Mouse (Mus musculus) granulocyte monocyte progenitor cell, adult 5-6 weeks (primary cell): Measurements from ENCODE around the gene Dync1i2. TPM values are rescaled to one million over a fixed set of nuclear protein-coding genes. Genes with fewer than 3 reads are reported as not detected.
A peak's percentile ranks its signal among the peaks of the same experiment; 100 is the strongest.

Experiments
- ATAC-seq: replicated peaks from 2 replicates; pipeline ENCODE4 v1.8.0; 2016; ENCODE audit warnings: mild to moderate bottlenecking, moderate TSS enrichment, inconsistent platforms; ENCODE audit not compliant: poor library complexity, severe bottlenecking
- total RNA-seq, 2 experiments: library from RNA; stranded (forward) in 1 of 2; stranded (reverse) in 1 of 2; fragments of 200-712, 200-1000 nt in 1 of 2; fragments of >200 nt in 1 of 2; fragmentation: Nextera tagmentation in 1 of 2; gene quantifications; 2 replicates each; pipeline ENCODE4 v1.2.3; 2014 to 2017

Gene Dync1i2
- total RNA-seq, 2 experiments from 2014 or later = 69.3 to 75.0 TPM

DNA sequence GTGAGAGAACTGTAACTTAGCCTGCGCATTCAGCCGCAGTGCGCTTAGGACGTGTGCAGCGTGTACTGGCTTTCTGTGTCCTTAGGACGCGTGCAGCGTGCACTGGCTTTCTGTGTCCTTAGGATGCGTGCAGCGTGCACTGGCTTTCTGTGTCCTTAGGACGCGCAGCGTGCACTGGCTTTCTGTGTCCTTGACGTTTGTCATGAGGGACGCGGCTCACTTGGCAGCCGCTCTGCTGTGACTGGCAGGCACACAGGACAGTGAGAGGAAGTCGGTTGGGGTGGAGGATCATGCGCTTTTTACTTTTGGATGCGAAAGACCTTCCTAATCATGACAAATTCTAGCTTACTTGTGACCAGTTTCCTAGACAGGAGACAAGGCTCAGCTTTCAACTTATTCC is 53.1 kb downstream of the Dync1i2 start:
- ATAC-seq = no peak

DNA sequence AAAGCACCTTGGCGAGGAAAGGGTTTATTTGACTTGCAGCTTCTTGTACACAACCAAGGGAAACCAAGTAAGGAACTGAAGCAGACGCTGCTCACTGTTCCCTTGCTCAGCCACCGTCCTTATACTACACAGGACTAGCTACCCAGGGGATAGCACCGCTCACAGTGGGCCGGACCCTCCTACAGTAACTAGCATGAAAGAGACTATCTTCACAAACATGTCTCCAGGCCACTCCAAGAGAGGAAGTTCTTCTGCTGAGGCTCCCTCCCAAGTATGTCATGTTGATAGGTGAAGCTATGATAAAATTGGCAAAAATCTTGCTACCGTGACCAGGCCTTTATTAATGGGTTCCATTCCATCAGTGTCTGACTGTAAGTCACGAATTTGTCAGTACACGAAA is 57.2 kb downstream of the Dync1i2 start:
- no peak for ATAC-seq

DNA sequence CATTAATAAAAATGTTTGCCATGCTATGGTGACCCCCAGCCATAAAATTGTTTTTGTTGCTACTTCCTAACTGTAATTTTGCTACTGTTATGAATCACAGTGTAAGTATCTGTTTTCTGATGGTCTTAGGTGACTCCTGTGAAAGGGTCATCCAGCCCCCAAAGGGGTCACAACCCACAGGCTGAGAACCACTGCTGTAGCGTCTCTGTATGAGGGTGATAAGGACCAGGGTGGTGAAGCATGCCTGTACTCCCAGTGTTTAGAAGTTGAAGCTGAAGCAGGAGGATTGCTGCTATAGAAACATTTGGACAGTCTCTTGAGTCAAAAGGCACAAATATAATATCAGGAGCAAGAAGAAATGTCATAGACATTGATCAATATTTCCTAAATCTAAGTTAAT is 57.8 kb downstream of the Dync1i2 start:
- ATAC-seq = no peak

DNA sequence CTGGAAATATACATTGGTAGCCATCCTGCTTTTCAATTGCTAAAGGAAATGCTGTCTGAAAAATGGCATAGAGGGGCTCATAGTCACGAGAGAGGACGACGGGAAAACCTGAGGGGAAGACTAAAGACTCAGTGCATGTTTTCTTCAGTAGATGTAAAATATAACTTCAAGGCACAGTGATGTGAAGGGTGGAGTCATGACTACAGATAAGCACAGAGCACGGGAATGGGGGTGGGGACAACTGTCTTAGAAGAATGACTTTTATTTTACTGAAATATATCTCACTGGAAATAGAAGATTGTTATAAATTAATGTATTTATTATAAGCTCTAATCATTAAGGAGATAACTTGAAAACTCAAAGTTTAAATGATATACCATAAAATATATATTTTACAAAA is 58.6 kb downstream of the Dync1i2 start:
- ATAC-seq = no peak

DNA sequence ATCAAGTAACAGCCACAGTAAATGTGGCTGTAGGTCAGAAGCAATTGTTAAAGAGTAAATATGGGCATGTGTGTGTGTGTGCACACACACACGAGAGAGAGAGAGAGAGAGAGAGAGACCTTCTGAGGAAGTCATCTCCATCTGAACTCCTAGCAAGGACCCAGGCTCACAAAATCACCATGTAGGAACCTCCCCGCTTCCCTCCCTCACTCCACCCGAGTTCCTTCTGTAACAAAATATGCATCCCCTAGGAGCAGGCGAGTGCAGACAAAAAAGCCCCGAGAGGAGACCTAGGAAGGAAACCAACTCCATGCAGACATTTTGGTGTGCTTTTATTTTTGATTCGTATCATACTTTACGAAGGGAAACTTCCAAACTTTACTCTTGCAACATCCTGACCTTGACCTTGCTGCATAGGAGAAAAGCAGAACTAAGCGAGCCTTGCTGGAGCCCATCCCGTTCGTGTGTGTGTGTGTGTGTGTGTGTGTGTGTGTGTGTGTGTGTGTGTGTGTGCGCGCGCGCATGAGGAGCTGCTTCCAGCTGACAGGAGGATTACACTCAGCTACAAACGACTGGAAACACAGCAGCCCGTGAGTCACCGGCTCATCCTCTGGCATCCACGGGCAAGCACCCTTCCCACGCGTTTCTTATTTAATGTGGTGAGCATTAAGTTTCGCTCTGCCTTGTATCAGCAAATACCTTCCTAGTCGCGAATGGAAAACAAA is 62.6 kb downstream of the Dync1i2 start:
- ATAC-seq = peak; percentile 97

DNA sequence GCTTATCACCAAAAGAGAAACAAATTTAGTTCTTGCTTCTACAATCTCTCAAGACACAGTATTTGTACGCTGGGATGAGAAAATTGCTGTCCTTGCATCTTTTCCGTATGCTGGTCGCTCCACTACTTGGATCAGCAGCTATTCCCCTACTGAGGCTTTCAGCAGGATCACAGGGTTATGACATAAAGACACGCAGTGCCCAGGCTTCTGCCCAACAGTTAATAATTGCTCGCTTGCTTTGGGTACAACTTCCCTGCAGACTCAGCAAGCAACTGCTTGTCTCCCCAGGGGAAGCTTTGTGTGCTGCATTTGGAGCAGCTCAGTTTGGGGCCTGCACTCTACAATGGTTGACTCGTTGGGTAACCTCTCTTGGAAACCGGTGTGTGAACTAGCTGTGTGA is 64.2 kb downstream of the Dync1i2 start:
- no peak for ATAC-seq

DNA sequence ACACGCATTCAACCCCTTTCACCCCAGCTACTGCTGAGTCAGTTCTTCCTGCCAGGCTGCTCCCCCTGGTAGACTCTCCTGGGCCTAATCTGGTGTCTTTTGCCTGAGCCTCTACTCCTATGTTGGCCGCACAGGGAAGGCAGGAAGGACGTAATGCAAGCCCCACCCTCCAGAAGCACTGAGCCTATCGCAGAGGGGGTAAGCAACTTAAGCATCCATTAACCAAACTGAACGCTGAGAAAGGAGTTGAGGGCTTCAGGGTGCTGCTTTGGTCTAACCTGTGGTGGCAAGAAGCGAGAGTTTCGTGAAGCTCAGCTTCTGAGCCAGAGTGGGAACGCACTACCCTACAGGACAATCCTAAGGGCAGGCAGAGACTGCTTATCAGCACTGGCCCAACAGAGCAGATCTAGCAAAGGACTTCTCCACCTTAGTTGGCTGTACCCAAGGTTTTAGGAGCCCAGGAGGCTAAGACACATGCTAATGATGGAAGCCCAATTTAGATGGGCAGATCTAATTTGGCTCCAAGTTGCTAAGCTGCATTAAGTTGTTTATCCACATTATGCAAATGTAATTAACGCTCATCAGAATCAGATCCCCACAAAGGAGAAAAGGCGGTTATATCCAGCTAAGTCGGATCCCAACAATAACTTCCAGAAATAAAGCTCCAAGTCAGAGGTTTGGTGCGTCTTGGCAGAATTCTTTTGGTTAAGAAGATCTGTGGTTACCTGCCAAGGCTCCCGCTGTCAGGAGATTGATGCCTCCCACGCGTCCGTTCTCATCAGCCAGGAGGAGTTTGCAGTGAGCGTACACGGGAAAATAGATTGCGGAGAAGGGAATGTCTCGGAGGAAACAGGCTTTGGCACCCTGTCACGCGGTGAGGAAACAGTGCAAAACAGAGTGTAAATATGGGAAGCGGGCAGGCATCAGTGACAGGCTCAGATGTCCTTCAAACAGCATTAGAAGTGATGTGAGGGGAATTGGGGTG is 67.6 kb downstream of the Dync1i2 start:
- ATAC-seq = no peak

DNA sequence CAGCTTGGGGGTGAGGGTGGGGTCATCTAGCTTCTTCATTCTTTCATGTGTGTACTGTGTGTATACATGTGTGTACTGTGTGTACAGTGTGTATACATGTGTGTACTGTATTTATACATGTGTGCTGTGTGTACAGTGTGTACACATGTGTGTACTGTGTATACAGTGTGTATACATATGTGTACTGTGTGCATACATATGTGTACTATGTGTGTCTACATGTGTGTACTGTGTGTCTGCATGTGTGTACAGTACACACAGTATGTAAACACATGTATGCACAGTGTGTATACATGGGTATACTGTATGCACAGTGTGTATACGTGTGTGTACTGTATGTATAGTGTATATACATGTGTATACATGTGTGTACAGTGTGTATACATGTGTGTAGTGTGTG is 70.5 kb downstream of the Dync1i2 start:
- no peak for ATAC-seq

DNA sequence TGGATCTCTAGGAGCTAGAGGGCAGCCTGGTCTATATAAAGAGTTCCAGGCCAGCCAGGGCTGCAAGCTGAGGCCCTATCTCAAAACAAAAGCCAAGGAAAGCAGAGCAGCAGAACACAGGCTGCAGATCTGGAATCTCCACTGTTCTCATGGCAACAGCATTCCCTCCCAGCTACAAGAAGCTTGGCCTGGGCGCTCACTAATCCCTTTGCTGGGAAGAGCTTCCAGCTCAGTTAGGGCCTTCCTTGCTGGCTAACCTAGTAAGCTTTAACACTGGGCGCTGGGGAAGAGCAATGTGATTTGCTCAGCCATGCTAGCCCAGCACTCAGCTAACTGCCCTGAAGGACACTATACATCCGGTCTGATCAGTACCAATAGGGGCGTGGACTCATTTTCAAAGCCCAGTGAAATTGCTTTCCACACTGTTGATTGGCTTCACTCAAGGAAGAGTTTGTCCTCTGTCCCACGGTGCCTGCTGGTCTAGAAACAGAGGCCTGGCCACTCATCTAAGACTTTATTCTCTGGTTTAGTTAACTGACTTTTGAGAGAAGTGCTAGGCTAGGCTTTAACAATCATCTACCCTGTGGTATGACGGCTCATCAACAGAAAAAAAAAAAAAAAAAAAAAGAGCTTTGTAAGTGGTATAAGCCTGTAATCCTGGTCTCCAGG is 78.7 kb downstream of the Dync1i2 start:
- ATAC-seq = no peak

DNA sequence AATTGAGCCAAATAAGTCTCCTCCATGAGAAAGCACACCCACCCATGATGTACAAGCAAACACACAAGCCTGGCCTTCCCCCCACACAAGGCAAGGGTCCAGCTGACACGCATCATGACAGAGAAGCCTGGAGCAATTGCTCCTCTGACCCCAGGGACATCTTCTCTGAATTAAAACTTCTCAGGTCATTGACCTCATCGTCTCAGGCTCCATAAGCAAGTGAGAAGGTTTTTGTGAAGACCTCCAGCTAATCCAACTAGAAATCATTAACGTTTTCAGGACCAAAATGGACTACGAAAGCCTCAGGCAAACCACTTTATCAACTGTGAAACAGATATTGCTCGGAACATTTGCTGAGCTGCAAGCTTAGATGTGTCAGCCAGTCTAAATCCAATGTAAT is 80.1 kb downstream of the Dync1i2 start:
- no peak for ATAC-seq

DNA sequence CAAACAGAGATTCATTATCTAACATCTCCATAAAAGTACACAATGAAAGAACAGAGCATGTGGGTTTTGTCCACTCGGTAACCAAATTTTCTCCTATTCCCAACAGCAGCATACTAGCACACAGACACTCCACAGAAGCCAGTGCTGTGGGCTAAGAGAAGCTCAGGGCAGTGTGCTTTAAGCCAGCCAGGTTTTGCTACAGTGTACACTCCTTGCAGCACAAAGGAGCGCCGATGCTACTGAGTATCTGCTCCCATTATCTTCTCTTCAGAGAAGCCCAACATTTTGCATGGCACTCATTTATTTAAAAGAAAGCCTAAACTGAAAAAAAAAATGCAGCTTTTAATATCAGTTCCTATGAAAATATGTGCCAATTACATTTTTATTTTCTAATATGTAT is 82.5 kb downstream of the Dync1i2 start:
- ATAC-seq = no peak

DNA sequence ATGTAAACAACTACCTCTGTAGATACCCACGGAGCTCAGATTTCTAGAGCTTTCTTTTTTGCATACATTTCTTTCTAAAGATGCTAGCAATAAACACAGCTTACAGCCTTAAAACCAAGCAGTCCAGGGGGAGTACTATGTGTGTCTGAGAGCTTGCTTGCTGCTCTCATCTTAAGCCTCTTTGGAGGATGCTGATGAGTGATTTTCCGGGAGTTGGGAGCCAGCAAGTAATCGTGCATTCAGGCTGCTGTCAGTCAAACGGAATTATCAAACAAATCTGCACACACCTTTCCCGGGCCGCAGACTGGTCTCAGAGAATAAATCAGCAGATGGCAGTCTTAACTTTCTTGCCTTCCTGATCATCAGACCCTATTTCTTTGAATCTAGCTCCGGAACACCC is 83.0 kb downstream of the Dync1i2 start:
- ATAC-seq = no peak

DNA sequence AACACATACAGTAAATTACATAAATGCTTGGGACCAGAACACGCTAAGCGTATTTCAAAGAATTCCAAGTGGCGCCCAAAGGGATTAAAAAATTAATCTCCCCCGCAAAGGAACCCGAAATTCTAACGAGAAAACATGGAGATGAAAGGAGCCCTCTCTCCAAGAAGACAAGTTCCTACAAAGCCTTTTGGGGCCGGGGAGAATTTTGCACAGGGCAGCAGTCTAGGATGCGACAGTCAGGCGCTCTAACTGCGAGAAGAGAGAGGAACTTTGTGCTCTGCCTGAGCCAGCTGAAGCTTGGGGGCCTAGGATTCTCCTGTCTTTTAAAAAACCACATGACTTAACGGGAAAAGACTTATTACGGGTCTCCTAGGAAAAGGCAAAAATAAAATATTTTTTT is 84.3 kb downstream of the Dync1i2 start:
- no peak for ATAC-seq

DNA sequence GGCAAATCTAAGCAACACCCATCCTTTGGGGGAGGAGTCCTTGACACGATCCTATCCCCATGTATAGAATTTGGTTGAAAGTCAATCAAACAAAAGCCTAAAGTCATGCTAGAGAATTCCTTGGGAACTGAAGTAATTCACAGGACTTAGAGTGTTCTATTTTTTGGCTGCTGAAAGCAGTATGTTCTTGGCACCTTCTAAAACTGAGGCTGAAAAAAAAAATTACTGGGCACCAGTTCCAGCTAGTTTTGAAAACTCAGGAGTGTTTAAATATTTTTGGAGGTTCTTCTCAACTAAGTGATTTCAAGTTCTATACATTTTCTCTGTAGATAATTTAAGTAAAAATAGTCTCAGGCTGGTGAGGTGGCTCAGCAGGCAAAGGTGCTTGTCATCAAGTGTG is 86.0 kb downstream of the Dync1i2 start:
- ATAC-seq = no peak

DNA sequence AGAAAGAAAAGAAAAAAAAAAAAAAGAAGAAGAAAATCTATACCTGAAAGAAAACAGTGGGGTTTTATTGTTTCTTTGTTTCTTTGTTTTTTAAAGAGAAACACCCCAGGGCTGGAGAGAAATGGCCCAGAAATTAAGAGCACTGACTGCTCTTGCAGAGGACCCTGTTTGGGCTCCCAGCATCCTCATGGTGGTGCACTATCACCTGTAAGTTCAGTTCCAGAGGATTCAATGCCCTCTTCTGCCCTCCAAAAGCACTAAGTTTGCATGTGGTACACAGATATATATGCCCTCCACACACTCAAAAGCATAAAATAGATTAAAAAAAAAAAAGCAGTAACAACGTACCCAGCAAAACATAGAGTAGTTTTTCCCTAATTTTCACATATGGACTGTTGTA is 87.2 kb downstream of the Dync1i2 start:
- ATAC-seq = no peak

DNA sequence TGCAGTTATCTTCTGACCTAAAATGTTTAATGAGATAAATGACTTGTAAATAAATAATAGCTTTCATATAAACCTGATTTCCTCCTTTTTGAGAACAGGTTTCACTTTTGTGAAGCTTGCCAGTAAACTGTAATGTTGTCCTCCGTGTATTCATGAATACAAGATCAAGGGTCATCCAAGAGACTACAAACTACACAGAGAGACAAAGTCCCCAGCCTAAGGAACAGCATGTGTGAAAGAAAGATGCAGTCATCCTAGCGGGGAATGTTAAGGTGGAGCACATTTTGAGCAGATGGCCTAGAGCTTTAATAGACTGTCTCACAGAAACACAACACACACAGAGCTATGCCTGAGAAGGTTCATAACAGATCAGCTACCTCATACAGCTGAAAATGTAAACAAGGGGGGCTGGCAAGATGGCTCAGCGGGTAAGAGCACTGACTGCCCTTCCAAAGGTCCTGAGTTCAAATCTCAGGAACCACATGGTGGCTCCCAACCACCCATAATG is 90.7 kb downstream of the Dync1i2 start:
- ATAC-seq = no peak

DNA sequence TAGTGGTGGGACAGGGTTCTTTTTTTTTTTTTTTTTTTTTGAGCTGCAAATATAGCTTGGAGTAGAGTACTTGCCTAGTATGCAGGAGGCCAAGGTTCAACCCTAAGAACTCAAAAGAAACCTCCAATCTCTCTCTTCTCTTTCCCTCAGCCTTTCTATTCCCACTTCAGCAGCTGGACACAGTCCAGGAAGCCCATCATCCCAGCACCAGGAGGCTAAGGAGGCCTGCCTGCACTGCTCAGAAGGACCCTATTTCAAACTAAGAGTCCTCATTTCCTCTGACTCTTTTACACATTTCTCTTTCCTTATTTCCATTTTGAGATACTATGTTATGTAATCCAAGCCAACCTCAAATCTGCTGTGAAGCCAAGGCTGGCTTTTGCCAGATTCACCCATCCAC is 91.7 kb downstream of the Dync1i2 start:
- peak; percentile 48 for ATAC-seq

DNA sequence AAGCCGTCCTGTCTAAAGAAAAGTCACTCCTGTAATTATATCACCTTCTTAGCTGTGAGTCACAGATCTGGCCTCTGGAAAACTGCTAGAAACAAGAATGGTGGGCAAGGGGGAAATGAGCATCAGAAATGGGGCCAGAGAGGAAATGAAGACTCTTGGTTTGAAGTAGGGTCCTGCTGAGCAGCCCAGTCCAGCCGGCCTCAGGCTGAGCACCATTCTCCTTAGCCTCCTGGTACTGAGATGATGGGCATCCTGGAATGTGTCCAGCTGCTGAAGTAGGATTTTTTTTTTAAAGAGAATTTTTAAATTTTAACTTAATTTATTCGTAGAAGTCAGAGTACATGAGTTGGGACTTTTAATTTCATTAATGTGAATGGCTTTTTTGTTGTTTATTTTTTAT is 93.3 kb downstream of the Dync1i2 start:
- no peak for ATAC-seq

DNA sequence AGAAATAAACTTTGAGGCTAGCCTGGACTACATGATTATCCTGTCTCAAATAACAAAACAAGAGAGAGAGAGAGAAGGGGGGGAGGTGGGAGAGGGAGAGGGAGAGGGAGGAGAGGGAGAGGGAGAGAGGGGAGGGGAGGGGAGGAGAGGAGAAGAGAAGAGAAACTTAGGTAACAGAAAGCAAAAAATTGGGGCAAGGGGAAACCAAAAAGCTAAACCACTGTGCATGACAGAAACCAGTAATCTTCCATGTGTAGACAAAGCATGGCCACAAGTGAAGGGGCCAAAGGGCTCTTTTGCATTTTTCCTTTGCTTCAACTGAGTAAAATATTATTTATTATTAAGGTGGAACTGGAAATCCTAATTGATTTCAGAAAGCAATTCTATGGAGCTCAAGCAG is 94.9 kb downstream of the Dync1i2 start:
- no peak for ATAC-seq

DNA sequence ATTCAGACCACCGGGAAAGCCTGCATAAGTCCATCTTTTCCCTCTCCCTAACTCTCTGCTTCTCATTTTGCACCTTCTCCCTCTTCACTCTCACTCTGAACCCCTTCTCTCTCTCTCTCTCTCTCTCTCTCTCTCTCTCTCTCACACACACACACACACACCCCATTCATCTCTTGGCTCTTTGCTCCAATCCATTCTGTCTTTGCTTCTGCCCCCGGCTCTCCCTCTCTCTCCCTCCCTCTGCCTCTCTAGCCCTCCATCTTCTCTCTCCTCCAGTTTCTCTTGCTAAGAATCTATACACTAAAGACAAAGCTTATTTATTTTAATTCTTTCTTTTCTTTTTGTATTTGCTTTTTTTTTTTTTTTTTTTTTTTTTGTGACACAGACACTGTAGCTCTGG is 98.2 kb downstream of the Dync1i2 start:
- no peak for ATAC-seq

DNA sequence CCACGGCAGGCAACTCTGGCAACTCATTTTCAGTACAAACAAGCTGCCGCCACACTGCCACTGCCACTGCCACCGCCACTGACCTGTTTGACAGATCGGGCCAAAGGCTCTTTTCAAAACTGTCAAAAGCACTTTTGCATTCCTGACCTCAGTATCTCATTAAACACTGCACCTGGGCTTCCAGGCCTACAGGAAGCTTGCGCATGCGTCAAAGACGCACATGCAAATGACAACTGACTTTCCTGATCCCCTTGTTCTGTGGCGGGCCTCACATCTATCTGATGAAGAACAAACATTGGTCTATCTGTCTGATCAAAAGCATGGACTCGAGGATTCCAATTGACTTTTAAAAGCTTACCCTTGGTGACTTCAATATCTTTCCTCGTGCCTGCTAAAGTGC is 100.6 kb downstream of the Dync1i2 start:
- ATAC-seq = no peak
